Mouse (Mus musculus) gastrocnemius, postnatal 14 days (tissue): ENCODE measurements around the gene Cd300a. TPM values are rescaled to one million over a fixed set of nuclear protein-coding genes. Genes with fewer than 3 reads are reported as not detected.
"Not testable (repeated sequence)": the region's sequence is repeated elsewhere in the genome, so short reads cannot be mapped to it uniquely, and the experiment has no call there.

Source experiments
- DNase-seq: peaks from one replicate; pipeline ENCODE4 v3.0.0; 2021; ENCODE audit warnings: mixed read lengths
- intact Hi-C: fragments of 180-260 bp; cut with DNase I; formaldehyde crosslinking; loops from one replicate; pipeline ENCODE4 v1.15.1; 2025; ENCODE audit warnings: low total_unique reads
- total RNA-seq, 2 experiments: library from RNA; stranded (reverse); gene quantifications; 2 replicates each; pipeline ENCODE4 v1.2.3; 2021

The Cd300a gene
- total RNA-seq, 2 experiments from 2014 or later: 0.55 to 0.84 TPM

- intact Hi-C loops: no loop called here
- DNase-seq: no peak
Observed at GRCm38 (mm10) chr11:114890542-114890941, 701 bp downstream of the Cd300a start.

- DNase-seq: no peak
- intact Hi-C loops: no loop called here
Observed at GRCm38 (mm10) chr11:114896085-114896484, 6.2 kb downstream of the Cd300a start.

GRCm38 (mm10) chr11:114898026-114898425 lies 8.2 kb downstream of the Cd300a start:
- no peak for DNase-seq
- intact Hi-C loops: no loop called here

- no peak for DNase-seq
- intact Hi-C loops: no loop called here
Observed at GRCm38 (mm10) chr11:114903224-114903623, 13.4 kb downstream of the Cd300a start.

- intact Hi-C loops: no loop called here
- DNase-seq: no peak
Observed at GRCm38 (mm10) chr11:114907567-114907966, 17.7 kb downstream of the Cd300a start.

- DNase-seq: no peak
- intact Hi-C loops: no loop called here
Observed at GRCm38 (mm10) chr11:114908086-114908485, 18.2 kb downstream of the Cd300a start.

GRCm38 (mm10) chr11:114909538-114909937 lies 19.7 kb downstream of the Cd300a start:
- intact Hi-C loops, DNase-seq: not testable (repeated sequence)

- intact Hi-C loops: loop anchor here (5.0 kb wide), 1 partner anchor 166 kb away; no protein-coding TSS in a partner anchor
- DNase-seq: peak; percentile 76
Observed at GRCm38 (mm10) chr11:114912847-114913246, 23.0 kb downstream of the Cd300a start.

GRCm38 (mm10) chr11:114914978-114915377 lies 25.1 kb downstream of the Cd300a start:
- intact Hi-C loops: loop anchor here (2.0 to 5.0 kb wide), 2 partner anchors 104 to 168 kb away; no protein-coding TSS in a partner anchor
- no peak for DNase-seq

GRCm38 (mm10) chr11:114917120-114917519 lies 27.3 kb downstream of the Cd300a start:
- intact Hi-C loops: no loop called here
- no peak for DNase-seq

- DNase-seq: no peak
- intact Hi-C loops: no loop called here
Observed at GRCm38 (mm10) chr11:114922439-114922838, 32.6 kb downstream of the Cd300a start.

- intact Hi-C loops: no loop called here
- no peak for DNase-seq
Observed at GRCm38 (mm10) chr11:114923961-114924360, 34.1 kb downstream of the Cd300a start.

GRCm38 (mm10) chr11:114929581-114929980 lies 39.7 kb downstream of the Cd300a start:
- intact Hi-C loops: no loop called here
- DNase-seq: no peak

GRCm38 (mm10) chr11:114931041-114931440 lies 41.2 kb downstream of the Cd300a start:
- no peak for DNase-seq
- intact Hi-C loops: no loop called here

GRCm38 (mm10) chr11:114933591-114933990 lies 43.8 kb downstream of the Cd300a start:
- no peak for DNase-seq
- intact Hi-C loops: no loop called here

GRCm38 (mm10) chr11:114934144-114934543 lies 44.3 kb downstream of the Cd300a start, which contains the start of gene Cd300lb:
TSS of gene Cd300lb (minus strand) at chr11:114934386.
- intact Hi-C loops: no loop called here
- DNase-seq: no peak

Other genes with a start within 250 kb of the Cd300a start
- gene Rpl38, start 221.5 kb upstream of the Cd300a start, total RNA-seq: 100 to 1,000 TPM; 832 to 884 TPM
- 10 to 100 TPM; 32.9 to 48.2 TPM for gene Ttyh2, start 214.6 kb upstream of the Cd300a start, total RNA-seq
- under 1 TPM; 0.49 to 0.68 TPM for gene Dnaic2, start 162.6 kb upstream of the Cd300a start, total RNA-seq
- 1 to 10 TPM; 1.3 to 4.2 TPM for gene Kif19a, start 124.7 kb upstream of the Cd300a start, total RNA-seq
- gene Btbd17, start 94.1 kb upstream of the Cd300a start, total RNA-seq: 1 to 10 TPM in 1 of 2 experiments, under 1 TPM in 1; 0.38 to 1.1 TPM
- not detected for gene Gpr142, start 91.1 kb upstream of the Cd300a start, total RNA-seq
- 10 to 100 TPM; 39.1 to 43.0 TPM for gene Gprc5c, start 38.9 kb upstream of the Cd300a start, total RNA-seq
- gene Cd300lb, start 44.3 kb downstream of the Cd300a start, total RNA-seq: under 1 TPM; 0.13 to 0.78 TPM
- gene Cd300c, start 79.1 kb downstream of the Cd300a start, total RNA-seq: not detected
- gene Cd300ld, start 99.9 kb downstream of the Cd300a start, total RNA-seq: under 1 TPM; 0.24 to 0.37 TPM
- gene Cd300c2, start 111.8 kb downstream of the Cd300a start, total RNA-seq: under 1 TPM; 0.64 to 0.84 TPM
- not detected for gene Cd300ld2, start 126.2 kb downstream of the Cd300a start, total RNA-seq
- gene Cd300ld4, start 137.0 kb downstream of the Cd300a start, total RNA-seq: 1 to 10 TPM in 1 of 2 experiments, not detected in 1; 1.1 TPM
- gene Cd300ld5, start 147.7 kb downstream of the Cd300a start, total RNA-seq: 1 to 10 TPM in 1 of 2 experiments, not detected in 1; 3.3 TPM
- 1 to 10 TPM in 1 of 2 experiments, not detected in 1; 3.1 TPM for gene Cd300ld3, start 158.4 kb downstream of the Cd300a start, total RNA-seq
- not detected for gene Cd300e, start 172.1 kb downstream of the Cd300a start, total RNA-seq
- under 1 TPM; 0.62 TPM for gene Rab37, start 201.4 kb downstream of the Cd300a start, total RNA-seq
- gene Cd300lf, start 244.0 kb downstream of the Cd300a start, total RNA-seq: not detected